ENCODE assay signal across 8 mouse cellular contexts in the genomic region with DNA sequence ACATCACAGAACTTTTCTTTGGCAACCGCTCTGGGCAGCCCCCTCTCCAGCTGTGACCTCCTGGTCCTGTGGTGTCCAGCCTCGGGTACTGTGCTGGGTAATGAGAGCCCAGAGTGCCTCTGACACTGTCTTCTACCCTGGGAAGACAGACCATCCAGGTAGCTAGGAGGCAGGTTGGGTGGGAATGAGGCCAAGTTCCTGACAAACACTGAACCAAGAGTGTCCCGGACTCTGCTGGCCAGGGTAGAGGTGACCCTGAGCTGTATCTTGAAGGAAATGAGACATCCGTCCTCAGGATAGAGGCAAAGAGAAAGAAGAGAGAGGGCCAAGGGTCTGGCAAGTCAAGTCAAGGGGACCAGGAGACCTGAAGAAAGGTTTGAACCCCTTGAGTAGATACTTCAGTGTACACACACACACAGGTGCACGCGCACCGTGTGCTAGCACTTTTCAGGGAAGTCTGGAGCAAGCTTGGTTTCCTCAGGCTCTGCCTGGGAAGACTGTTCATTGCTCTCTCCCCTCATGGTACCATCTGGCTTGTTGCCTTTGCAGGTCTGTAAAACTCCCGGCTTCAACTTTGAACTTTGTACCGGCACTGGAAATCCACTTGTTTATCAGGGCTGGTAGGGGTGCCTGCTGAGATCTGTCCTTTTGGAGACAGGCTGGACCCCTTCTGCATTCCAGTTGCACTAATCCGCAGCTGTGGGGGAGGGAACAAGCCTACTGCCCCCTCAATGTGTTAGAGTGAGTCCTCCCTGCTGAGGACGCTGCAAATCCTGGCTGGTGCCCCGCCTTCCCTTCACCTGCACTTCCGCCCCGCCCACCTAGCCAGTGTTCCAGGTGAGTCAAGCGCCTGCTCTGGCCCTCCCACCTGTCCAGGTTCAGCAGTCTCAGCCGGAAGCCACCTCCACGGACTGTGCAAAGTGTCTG. TPM values are rescaled to one million over a fixed set of nuclear protein-coding genes. Genes with fewer than 3 reads are reported as not detected.
DNase-seq lines count a peak whose midpoint lies in the region; ATAC-seq lines count a peak whose summit lies in the region.
"Had no signal": no experiment of that assay in that cellular context is flagged by ENCODE, and none has a peak within 500 bp of the region (broad histone marks: within the 10 kb centered on the region; RNA-seq: fewer than 3 reads in every experiment).

A gene (plus strand): TSS at position 592 of the 927 bp plus-strand sequence.

- peaks cover 25% of the 10 kb centered on the region for H3K4me1 ChIP-seq in embryonic facial prominence, embryonic 10.5 days
- H3K4me1 ChIP-seq in embryonic facial prominence, embryonic 15.5 days = no peaks in the 10 kb centered on the region

- peak within 1 kb of the TSS; percentile 4; the same call in 1 of the 2 replicates for H3K27ac ChIP-seq in embryonic facial prominence, embryonic 10.5 days (replicated peaks)
- H3K27ac ChIP-seq in embryonic facial prominence, embryonic 15.5 days (replicated peaks) = no peak within 1 kb of the TSS

- H3K9me3 ChIP-seq in embryonic facial prominence, embryonic 10.5 days = no peaks in the 10 kb centered on the region
- H3K9me3 ChIP-seq in embryonic facial prominence, embryonic 15.5 days (replicated peaks) = no peaks in the 10 kb centered on the region

- ATAC-seq in embryonic facial prominence, embryonic 15.5 days (ENCODE audit: insufficient number of reproducible peaks, low FRiP score, low TSS enrichment, low read depth) = no peak
- ATAC-seq in inflammation-experienced regulatory T-cells, adult 6 months = no peak

- 0 out of 2 replicates have a peak within 1 kb of the TSS, but pooled peaks have one; percentile 9 for H3K9ac ChIP-seq in embryonic facial prominence, embryonic 15.5 days

- WGBS in embryonic facial prominence, embryonic 10.5 days = 38% methylated on average over 17 of the region's 17 CpGs
- 37% methylated on average over 17 of the region's 17 CpGs for WGBS in embryonic facial prominence, embryonic 15.5 days
- WGBS in large intestine, adult 2 months = 23% methylated on average over 17 of the region's 17 CpGs

- H3K4me3 ChIP-seq in embryonic facial prominence, embryonic 10.5 days = peak within 1 kb of the TSS; percentile 19
- H3K4me3 ChIP-seq in embryonic facial prominence, embryonic 15.5 days (replicated peaks) = peak within 1 kb of the TSS; percentile 34

- H3K4me2 ChIP-seq in embryonic facial prominence, embryonic 15.5 days (replicated peaks) = peak within 1 kb of the TSS; percentile 36

- no peaks in the 10 kb centered on the region for H3K36me3 ChIP-seq in embryonic facial prominence, embryonic 10.5 days (replicated peaks)
- H3K36me3 ChIP-seq in embryonic facial prominence, embryonic 15.5 days = no peaks in the 10 kb centered on the region

- peak; percentile 55 for DNase-seq in embryonic facial prominence, embryonic 10.5 days (ENCODE audit: low spot score)
- peak; percentile 82 for DNase-seq in large intestine, adult 2 months (ENCODE audit: low read depth, low spot score)
- DNase-seq in lung, postnatal 25 days (ENCODE audit: low spot score) = peak; percentile 82
- no peak for DNase-seq in left cerebral cortex, adult 8-10 months (ENCODE audit: low spot score in 2 of 2)
- no peak for DNase-seq in layer of hippocampus, postnatal 25 days (ENCODE audit: extremely low spot score in 1 of 2, low spot score in 1 of 2)
- DNase-seq: cerebellum, adult 11-12 months had no signal

- H3K27me3 ChIP-seq in embryonic facial prominence, embryonic 10.5 days (replicated peaks; ENCODE audit: low read depth, poor library complexity, severe bottlenecking) = no peaks in the 10 kb centered on the region; the same call in 1 of the 2 replicates
- H3K27me3 ChIP-seq in embryonic facial prominence, embryonic 15.5 days = no peaks in the 10 kb centered on the region

RNA-seq across cellular contexts. Expression of the gene that starts here (rescaled TPM):
- 3.9 TPM in 2 replicates for polyA plus RNA-seq in embryonic facial prominence, embryonic 10.5 days (2016; fragmentation: Nextera tagmentation; extraction: Ambion mirVana)
- polyA plus RNA-seq in embryonic facial prominence, embryonic 15.5 days (2015; fragmentation: Nextera tagmentation; extraction: Ambion mirVana) = 15.3 and 18.6 TPM in 2 replicates
- polyA plus RNA-seq in large intestine, adult 2 months (2012; rRNA removed) = 93.0 and 123 TPM in 2 replicates
- total RNA-seq in left cerebral cortex, adult 8-10 months (2022) = not detected
- not detected for polyA plus RNA-seq in inflammation-experienced regulatory T-cells, adult 6 months (2017; shearing (Covaris generic))
- total RNA-seq in layer of hippocampus, postnatal 25 days (2021) = not detected

Comparison
In these comparisons a context has a peak if more than half of its experiments do, and no peak if none do; other contexts are left out.
1. DNase-seq: peak in embryonic facial prominence, embryonic 10.5 days (single experiment), large intestine, adult 2 months (single experiment) and lung, postnatal 25 days (single experiment); none in left cerebral cortex, adult 8-10 months (0 of 2) and layer of hippocampus, postnatal 25 days (0 of 2).